Mouse (Mus musculus) kidney, adult 11 months (tissue): Measurements from ENCODE around the gene Tnrc6b.
"Not testable (repeated sequence)": the region's sequence is repeated elsewhere in the genome, so short reads cannot be mapped to it uniquely, and the experiment has no call there.

ENCODE experiments used
- DNase-seq: peaks from one replicate; pipeline ENCODE4 v3.0.0; 2022

The Tnrc6b gene

DNA sequence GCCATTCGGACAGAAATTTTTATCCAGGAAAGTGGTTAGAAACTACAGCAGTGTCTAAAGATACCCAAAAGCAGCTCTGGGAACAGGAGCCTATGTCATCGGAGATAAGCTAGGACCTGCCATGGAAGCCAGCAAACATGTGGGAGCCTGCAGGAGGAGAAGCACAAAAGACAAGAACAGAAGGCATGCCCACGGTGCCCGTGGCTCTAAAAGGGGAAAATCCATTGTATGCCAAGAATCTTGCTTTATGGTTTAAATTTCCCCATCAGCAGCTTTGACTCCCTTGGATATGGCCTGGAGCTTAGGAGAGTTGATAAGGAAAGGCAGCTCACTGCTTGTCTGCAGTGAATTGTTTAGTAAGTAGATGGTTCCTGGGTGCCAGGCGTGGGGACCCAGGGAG, 8.2 kb upstream of the Tnrc6b start:
- no peak for DNase-seq

DNA sequence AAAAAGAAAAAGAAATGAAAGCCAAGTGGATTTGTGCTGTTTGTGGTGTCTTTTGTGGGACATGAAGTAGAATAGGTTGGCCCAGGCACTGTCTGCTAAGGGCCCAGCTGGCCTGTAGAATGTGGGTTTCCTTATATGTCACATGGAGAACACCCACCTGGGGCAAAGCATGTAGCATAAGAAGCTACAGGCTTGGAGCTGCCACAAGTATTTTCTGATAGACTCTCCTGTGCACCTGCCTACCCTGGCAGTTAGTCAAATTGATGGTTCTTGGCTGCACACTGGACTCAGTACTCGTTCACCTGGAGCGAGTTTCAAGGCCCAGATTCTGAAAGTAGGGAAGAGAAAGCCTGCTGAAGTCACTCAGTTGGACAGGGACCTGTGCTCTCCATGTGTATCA, 7.6 kb upstream of the Tnrc6b start:
- no peak for DNase-seq

GRCm38 (mm10) chr15:80704267-80704666, 6.8 kb upstream of the Tnrc6b start:
- peak; percentile 93 for DNase-seq

GRCm38 (mm10) chr15:80705828-80706549, 5.1 kb upstream of the Tnrc6b start:
- DNase-seq = peak; percentile 84

GRCm38 (mm10) chr15:80706596-80706995, 4.5 kb upstream of the Tnrc6b start:
- no peak for DNase-seq

- peak; percentile 86 for DNase-seq
Measured at GRCm38 (mm10) chr15:80707088-80707487, 4.0 kb upstream of the Tnrc6b start.

GRCm38 (mm10) chr15:80709593-80709992, 1.5 kb upstream of the Tnrc6b start:
- peak; percentile 41 for DNase-seq

GRCm38 (mm10) chr15:80710257-80710607, 881 bp upstream of the Tnrc6b start:
- no peak for DNase-seq

DNA sequence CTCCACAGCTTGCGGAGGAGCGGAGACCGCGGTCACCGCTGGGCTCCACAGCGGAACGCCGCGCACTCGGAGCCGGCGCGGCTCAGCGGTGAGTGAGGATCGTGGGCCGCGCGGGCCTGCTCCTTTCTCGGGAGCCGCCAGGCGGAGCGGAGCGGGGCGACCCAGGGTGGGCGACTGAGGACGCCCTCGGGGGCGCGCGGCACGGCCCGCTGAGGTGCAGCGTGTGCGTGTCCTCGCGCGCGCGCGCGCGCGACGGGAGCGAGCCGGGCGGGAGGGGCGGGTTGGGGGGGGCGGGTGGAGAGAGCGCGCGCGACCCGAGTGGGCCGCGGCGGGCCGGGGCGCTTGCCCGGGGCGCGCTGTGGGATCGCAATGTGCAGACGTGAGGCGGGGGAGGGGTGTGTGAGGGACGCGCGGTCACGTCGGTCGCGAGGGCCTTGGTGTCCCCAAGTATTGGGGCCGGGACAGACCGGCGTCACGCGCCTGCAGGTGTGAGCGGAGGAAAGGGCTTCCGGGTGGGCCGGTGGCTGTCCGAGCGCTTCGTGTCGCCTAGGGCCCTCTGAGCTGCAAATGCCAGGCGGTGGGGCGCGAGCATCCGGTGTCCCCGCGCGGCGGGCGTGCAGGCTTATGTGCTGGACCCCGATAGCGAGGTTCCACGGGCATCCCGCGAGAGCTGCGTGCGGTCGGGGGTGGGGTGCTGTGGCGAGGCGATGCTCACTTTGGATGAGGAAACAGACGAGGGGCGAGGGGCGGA, 463 bp downstream of the Tnrc6b start:
- peak; percentile 42 for DNase-seq

DNA sequence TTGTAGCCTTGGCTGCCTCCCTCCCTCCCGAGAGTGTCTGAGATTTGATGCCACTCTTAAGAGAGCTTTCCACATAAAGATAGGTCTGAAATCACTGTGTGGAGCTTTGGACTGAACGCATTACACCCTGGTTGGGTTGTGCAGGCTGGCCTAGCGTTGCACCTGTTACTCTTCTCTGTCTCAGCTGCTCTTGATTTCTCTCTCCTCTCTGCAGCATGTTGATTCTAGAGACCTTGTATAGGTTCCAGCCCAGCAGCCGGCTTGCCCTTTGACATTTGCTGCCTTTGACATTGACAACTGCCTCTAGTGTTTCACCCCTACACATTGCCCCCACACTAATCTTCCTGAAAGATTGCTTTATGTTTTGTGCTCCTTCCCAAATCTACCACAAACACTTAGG, 3.2 kb downstream of the Tnrc6b start:
- DNase-seq = no peak

GRCm38 (mm10) chr15:80716631-80717135, 5.6 kb downstream of the Tnrc6b start:
- no peak for DNase-seq

DNA sequence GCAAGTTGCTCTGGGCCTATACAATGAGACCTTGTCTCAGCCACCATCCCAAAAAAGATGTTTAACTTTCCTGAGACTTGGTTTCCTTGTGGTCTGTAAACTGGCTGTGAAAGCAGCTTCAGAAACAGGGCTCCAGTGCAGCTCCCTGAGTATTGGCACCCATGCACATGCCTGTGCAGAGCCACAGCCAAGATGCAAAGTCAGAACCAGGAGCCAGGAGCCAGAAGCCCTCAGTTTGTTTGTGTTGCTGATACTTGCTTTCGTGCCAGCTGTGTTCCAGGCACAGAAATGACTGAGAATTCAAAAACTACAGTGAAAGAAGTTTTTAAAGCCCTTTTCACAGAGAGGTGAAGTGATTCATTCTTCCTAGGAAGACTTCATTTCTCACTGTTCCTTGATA, 6.3 kb downstream of the Tnrc6b start:
- no peak for DNase-seq

GRCm38 (mm10) chr15:80720249-80720648, 9.1 kb downstream of the Tnrc6b start:
- no peak for DNase-seq

- no peak for DNase-seq
Measured at GRCm38 (mm10) chr15:80721861-80722260, 10.7 kb downstream of the Tnrc6b start.

DNA sequence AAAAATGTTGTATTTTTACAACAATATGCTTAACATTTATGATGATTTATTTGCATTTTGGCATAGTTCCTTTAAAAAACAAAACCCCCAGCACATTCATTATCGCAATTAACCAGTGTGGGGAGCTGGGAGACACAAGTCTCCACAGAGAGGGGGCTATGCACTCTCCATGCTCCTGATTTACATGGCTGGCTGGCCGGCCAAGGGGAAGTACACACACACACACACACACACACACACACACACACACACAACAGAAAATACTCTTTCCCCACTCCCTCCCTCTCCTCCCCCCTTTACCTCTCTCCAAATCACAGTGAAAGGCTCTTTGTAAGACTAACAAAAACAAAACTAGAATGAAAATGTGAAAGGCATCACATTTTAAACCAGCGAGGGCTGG, 11.3 kb downstream of the Tnrc6b start:
- no peak for DNase-seq

DNA sequence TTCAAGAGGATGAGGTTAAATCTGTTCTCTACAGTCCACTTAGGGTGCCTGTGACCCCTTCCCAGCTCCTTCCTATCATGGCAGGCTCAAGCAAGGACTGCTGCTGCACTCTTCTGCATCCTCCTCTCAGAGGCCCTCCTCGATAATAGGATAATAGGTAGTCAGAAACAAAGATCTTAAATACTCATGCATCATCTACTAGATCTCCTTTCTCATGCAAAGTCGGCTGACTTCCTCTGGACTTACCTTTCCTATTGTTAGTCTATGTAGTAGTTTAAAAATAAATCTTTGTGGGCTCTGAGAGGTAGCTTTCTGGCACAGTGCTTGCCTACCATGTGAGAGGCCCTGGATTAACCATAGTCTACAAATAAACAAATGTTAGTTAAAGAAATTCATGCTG, 18.4 kb downstream of the Tnrc6b start:
- no peak for DNase-seq

DNA sequence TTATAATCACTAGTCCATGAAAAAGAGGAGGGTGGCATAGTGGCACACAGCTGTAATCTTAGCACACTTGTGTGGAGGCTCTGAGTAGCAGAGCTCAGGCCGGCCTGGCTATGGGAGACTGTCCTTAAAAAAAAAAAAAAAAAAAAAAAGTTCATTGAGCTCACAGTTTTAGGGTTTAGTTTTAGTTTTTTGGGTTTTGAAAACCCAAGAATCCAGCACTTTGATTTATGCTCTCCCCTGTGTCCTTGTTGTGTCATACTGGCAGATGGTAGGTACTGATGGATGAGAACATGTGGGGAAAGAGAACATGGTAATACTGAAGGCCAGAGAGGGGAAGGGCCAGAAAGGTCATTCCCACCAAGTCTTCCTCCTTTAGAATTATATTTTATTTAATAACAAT, 19.9 kb downstream of the Tnrc6b start:
- DNase-seq = no peak

GRCm38 (mm10) chr15:80731511-80731910, 20.4 kb downstream of the Tnrc6b start:
- no peak for DNase-seq

DNA sequence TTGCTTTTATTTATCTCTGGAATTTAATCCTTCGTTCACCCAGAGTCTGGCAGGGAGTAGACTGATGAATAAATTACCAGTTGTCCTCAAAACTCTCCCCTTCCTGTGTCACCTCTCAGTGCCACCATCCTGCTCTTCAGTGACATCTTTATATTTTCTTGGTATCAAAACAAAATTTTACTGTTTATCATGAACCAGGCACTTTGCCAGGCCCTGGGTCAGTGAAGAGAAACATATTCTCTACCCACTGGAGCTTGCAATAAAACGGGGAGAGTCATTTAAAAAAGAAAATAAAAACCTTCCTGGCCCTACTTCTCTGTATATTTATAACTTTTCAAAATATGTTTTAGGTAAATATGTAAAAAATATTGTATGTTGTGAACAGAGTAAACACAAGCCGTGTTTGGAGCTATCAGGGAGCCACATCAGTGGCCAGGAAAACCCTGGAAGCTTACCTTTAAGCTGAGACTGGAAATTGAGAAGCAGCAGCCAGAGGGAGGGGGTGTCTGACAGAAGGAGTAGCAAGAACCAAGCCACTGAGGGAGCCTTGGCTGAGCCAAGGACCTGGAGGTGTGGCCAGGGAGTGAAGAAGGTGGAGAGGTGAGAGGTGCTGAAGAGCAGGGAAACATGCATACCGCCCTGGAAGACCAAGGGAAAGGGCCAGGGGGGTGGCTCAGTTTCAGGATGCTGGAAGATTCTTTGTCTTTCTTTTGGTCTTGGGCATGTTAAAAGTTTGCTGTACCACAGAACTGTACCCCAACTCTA, 21.3 kb downstream of the Tnrc6b start:
- no peak for DNase-seq

- DNase-seq = no peak
Measured at GRCm38 (mm10) chr15:80735300-80735699, 24.2 kb downstream of the Tnrc6b start.

- not testable (repeated sequence) for DNase-seq
Measured at GRCm38 (mm10) chr15:80735708-80736107, 24.6 kb downstream of the Tnrc6b start.

DNA sequence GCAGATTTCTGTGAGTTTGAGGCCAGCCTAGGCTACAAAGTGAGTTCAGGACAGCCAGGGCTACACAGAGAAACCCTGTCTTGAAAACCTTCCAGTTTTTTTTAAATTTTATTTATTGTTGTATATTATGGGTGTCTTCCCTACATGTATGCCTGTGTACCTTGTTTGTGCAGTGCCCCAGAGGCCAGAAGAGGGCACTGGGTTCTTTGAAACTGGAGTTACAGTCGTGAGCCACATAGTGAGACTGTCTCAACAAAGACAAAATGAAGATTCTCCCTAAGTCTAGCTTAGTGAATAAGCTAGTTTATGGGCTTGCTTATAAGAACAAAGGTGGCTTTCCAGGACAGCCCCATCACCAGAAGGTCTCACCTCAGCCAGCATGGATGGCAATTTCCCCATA, 25.4 kb downstream of the Tnrc6b start:
- DNase-seq = no peak

DNA sequence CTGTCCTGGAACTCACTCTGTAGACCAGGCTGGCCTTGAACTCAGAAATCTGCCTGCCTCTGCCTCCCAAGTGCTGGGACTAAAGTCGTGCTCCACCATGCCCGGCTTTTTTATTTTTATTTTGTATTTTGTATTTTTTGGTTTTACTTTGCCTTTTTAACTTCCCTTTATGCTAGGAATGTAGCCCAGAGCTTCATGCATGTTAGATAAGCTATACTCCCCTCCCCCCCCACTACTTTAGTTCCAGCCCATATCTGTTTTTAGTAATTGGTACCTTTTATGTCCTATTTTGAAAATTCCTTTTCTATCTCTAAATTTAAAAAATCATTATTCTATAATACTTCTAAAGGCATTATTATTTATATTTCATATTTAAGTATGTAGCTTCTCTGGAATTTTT, 27.1 kb downstream of the Tnrc6b start:
- no peak for DNase-seq

DNA sequence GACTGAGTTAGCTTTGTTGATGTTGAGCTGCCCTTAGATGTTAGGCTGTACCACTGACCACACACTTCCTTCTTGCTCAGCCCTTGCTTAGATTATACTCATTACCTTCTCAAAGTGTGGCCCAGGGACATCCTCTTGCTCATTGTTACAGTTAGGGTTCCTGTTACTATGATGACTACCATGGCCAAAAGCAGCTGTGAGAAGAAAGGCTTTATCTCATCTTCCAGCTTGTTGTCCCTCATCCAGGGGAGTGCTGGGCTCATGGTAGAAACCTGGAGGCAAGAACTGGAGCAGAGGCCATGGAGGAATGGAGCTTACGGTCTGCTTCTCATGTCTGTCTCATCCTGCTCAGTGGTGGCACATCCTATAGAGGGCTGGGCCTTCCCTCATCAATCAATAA, 28.9 kb downstream of the Tnrc6b start:
- DNase-seq = no peak
